Mouse (Mus musculus) gastrocnemius, adult 18-20 months (tissue): ENCODE measurements around the gene Hjurp. TPM values are rescaled to one million over a fixed set of nuclear protein-coding genes. Genes with fewer than 3 reads are reported as not detected.

Experiments used
- DNase-seq: peaks from one replicate; pipeline ENCODE4 v3.0.0; 2021; ENCODE audit warnings: low spot score
- total RNA-seq, 2 experiments: library from RNA; stranded (reverse); gene quantifications; 2 replicates each; pipeline ENCODE4 v1.2.3; 2021

Gene Hjurp
- total RNA-seq, 2 experiments from 2014 or later, result 5.4 to 5.8 TPM

GRCm38 (mm10) chr1:88262255-88262654 is 15.2 kb downstream of the Hjurp start:
- no peak for DNase-seq

- DNase-seq, result no peak
Measured at GRCm38 (mm10) chr1:88261706-88262105, 15.7 kb downstream of the Hjurp start.

GRCm38 (mm10) chr1:88260604-88261377 is 16.6 kb downstream of the Hjurp start:
- no peak for DNase-seq

- DNase-seq, result no peak
Measured at GRCm38 (mm10) chr1:88260114-88260513, 17.3 kb downstream of the Hjurp start.

- DNase-seq, result no peak
Measured at GRCm38 (mm10) chr1:88259643-88260024, 17.8 kb downstream of the Hjurp start.

- no peak for DNase-seq
Measured at GRCm38 (mm10) chr1:88258881-88259642, 18.4 kb downstream of the Hjurp start.

GRCm38 (mm10) chr1:88258361-88258760 is 19.1 kb downstream of the Hjurp start:
- no peak for DNase-seq

GRCm38 (mm10) chr1:88257681-88258080 is 19.8 kb downstream of the Hjurp start:
- DNase-seq, result no peak

GRCm38 (mm10) chr1:88256886-88257663 is 20.4 kb downstream of the Hjurp start:
- no peak for DNase-seq

GRCm38 (mm10) chr1:88255989-88256754 is 21.3 kb downstream of the Hjurp start:
- no peak for DNase-seq

- no peak for DNase-seq
Measured at GRCm38 (mm10) chr1:88255466-88255857, 22.0 kb downstream of the Hjurp start.

GRCm38 (mm10) chr1:88254793-88255465 is 22.5 kb downstream of the Hjurp start:
- DNase-seq, result no peak

- no peak for DNase-seq
Measured at GRCm38 (mm10) chr1:88253540-88253939, 23.9 kb downstream of the Hjurp start.

GRCm38 (mm10) chr1:88253106-88253505 is 24.3 kb downstream of the Hjurp start:
- DNase-seq, result no peak

GRCm38 (mm10) chr1:88250023-88250422 is 27.4 kb downstream of the Hjurp start:
- no peak for DNase-seq

GRCm38 (mm10) chr1:88249596-88249995 is 27.8 kb downstream of the Hjurp start:
- no peak for DNase-seq

- no peak for DNase-seq
Measured at GRCm38 (mm10) chr1:88248658-88249057, 28.8 kb downstream of the Hjurp start.

- DNase-seq, result no peak
Measured at GRCm38 (mm10) chr1:88247660-88248059, 29.8 kb downstream of the Hjurp start.

GRCm38 (mm10) chr1:88246386-88246785 is 31.0 kb downstream of the Hjurp start:
- DNase-seq, result no peak

GRCm38 (mm10) chr1:88245881-88246280 is 31.6 kb downstream of the Hjurp start:
- no peak for DNase-seq

GRCm38 (mm10) chr1:88243861-88244260 is 33.6 kb downstream of the Hjurp start:
- DNase-seq, result no peak
